Mouse (Mus musculus) erythroblast, embryonic 14.5 days (primary cell): ENCODE data around the gene Trpt1.

Source experiments
- GATA1 ChIP-seq: IDR thresholded peaks from 2 replicates; pipeline ENCODE4 v1.6.1; 2012; ENCODE audit warnings: low read length, inconsistent platforms, mixed read lengths
- TAL1 ChIP-seq: IDR thresholded peaks from 3 replicates; pipeline ENCODE4 v1.6.1; 2012; ENCODE audit warnings: low read length, inconsistent platforms, mixed read lengths

GRCm38 (mm10) chr19:6993011-6993770 lies 2.7 kb upstream of the Trpt1 start:
- TF ChIP-seq GATA1 (no peak), TAL1 (no peak)
